Mouse (Mus musculus) kidney, postnatal 4 days (tissue): ENCODE measurements around the gene Gdap2.

ENCODE experiments used
- DNase-seq, 2 experiments: peaks; one replicate each; pipeline ENCODE4 v3.0.0; 2021; ENCODE audit warnings: mixed read lengths in 2 of 2

Gene Gdap2

GRCm38 (mm10) chr3:100162315-100163105, at the start of gene Gdap2, which contains the start of gene Wdr3:
Gene Gdap2 (plus strand): TSS chr3:100162381.
Gene Wdr3 (minus strand): TSS chr3:100162407.
- peak; percentile 96 for DNase-seq

- DNase-seq, result no peak
Observed at GRCm38 (mm10) chr3:100118681-100119080, 43.5 kb upstream of the Gdap2 start.

GRCm38 (mm10) chr3:100121961-100122360, 40.2 kb upstream of the Gdap2 start:
- no peak for DNase-seq

- no peak for DNase-seq
Observed at GRCm38 (mm10) chr3:100122445-100122844, 39.7 kb upstream of the Gdap2 start.

GRCm38 (mm10) chr3:100160682-100161445, 1.3 kb upstream of the Gdap2 start:
- DNase-seq, result no peak

- DNase-seq, result no peak
Observed at GRCm38 (mm10) chr3:100161665-100162314, 391 bp upstream of the Gdap2 start.

- no peak for DNase-seq
Observed at GRCm38 (mm10) chr3:100163556-100163955, 1.4 kb downstream of the Gdap2 start.

GRCm38 (mm10) chr3:100164991-100165390, 2.8 kb downstream of the Gdap2 start:
- DNase-seq, result no peak

GRCm38 (mm10) chr3:100176031-100176430, 13.8 kb downstream of the Gdap2 start:
- DNase-seq, result no peak

GRCm38 (mm10) chr3:100180471-100180870, 18.3 kb downstream of the Gdap2 start:
- no peak for DNase-seq

- DNase-seq, result peak; percentile 56 to 70
Observed at GRCm38 (mm10) chr3:100189444-100189843, 27.3 kb downstream of the Gdap2 start.

GRCm38 (mm10) chr3:100189861-100190260, 27.7 kb downstream of the Gdap2 start:
- DNase-seq, result no peak

- DNase-seq, result peak in 1 of 2 experiments; percentile 3
Observed at GRCm38 (mm10) chr3:100194210-100194609, 32.0 kb downstream of the Gdap2 start.

GRCm38 (mm10) chr3:100201554-100201953, 39.4 kb downstream of the Gdap2 start:
- no peak for DNase-seq

- no peak for DNase-seq
Observed at GRCm38 (mm10) chr3:100206973-100207372, 44.8 kb downstream of the Gdap2 start.

GRCm38 (mm10) chr3:100215469-100215868, 53.3 kb downstream of the Gdap2 start:
- DNase-seq, result no peak

GRCm38 (mm10) chr3:100225326-100225959, 63.3 kb downstream of the Gdap2 start:
- no peak for DNase-seq

- DNase-seq, result no peak
Observed at GRCm38 (mm10) chr3:100227509-100227908, 65.3 kb downstream of the Gdap2 start.

GRCm38 (mm10) chr3:100228981-100229380, 66.8 kb downstream of the Gdap2 start:
- peak in 1 of 2 experiments; percentile 15 for DNase-seq

GRCm38 (mm10) chr3:100236725-100237436, 74.7 kb downstream of the Gdap2 start:
- DNase-seq, result no peak

- DNase-seq, result peak; percentile 29 to 47
Observed at GRCm38 (mm10) chr3:100242230-100242629, 80.0 kb downstream of the Gdap2 start.

- no peak for DNase-seq
Observed at GRCm38 (mm10) chr3:100246286-100246825, 84.2 kb downstream of the Gdap2 start.
